Mouse (Mus musculus) intestine, postnatal 0 days (tissue): ENCODE data around the gene Vps35l. TPM values are rescaled to one million over a fixed set of nuclear protein-coding genes. Genes with fewer than 3 reads are reported as not detected.

ENCODE experiments used
- ATAC-seq: fragments of 200-750 bp; cut with Nextera tagmentation; 2 replicates; pipeline ENCODE4 v1.8.0; 2017; ENCODE audit warnings: mild to moderate bottlenecking, moderate TSS enrichment, moderate library complexity
- H3K27ac ChIP-seq: fragments of 300-500 bp; sonication (generic); 2 replicates; pipeline ENCODE4 v1.5.1; 2014; ENCODE audit warnings: mild to moderate bottlenecking, low read depth, low read length, moderate library complexity
- H3K27me3 ChIP-seq: fragments of 300-500 bp; sonication (generic); replicated peaks from 2 replicates; pipeline ENCODE4 v1.6.1; 2014; ENCODE audit warnings: low read length, mixed read lengths; ENCODE audit not compliant: control insufficient read depth, insufficient read depth
- H3K36me3 ChIP-seq: fragments of 300-500 bp; sonication (generic); 2 replicates; pipeline ENCODE4 v1.6.1; 2014; ENCODE audit warnings: mild to moderate bottlenecking, moderate library complexity; ENCODE audit not compliant: control insufficient read depth, insufficient read depth
- H3K4me1 ChIP-seq: fragments of 300-500 bp; sonication (generic); replicated peaks from 2 replicates; pipeline ENCODE4 v1.6.1; 2014; ENCODE audit warnings: antibody characterized with exemption, low read length, mixed read lengths; ENCODE audit not compliant: control insufficient read depth, insufficient read depth
- H3K4me2 ChIP-seq: fragments of 300-500 bp; sonication (generic); replicated peaks from 2 replicates; pipeline ENCODE4 v1.6.1; 2014; ENCODE audit warnings: low read depth, mild to moderate bottlenecking, moderate library complexity
- H3K4me3 ChIP-seq: fragments of 300-500 bp; sonication (generic); 2 replicates; pipeline ENCODE4 v1.5.1; 2014; ENCODE audit warnings: low read depth, low read length
- H3K9ac ChIP-seq: fragments of 300-500 bp; sonication (generic); 2 replicates; pipeline ENCODE4 v1.6.1; 2014; ENCODE audit warnings: mild to moderate bottlenecking, low read depth, low read length
- H3K9me3 ChIP-seq: fragments of 300-500 bp; sonication (generic); 2 replicates; pipeline ENCODE4 v1.6.1; 2016; ENCODE audit warnings: mixed run types; ENCODE audit not compliant: control insufficient read depth
- CTCF ChIP-seq: sonication (generic); IDR thresholded peaks from 2 replicates; pipeline ENCODE4 v1.5.1; 2016; ENCODE audit warnings: low read depth, mild to moderate bottlenecking, control low read depth, antibody characterized with exemption, moderate library complexity
- WGBS: fragments of 180-500 bp; shearing (Covaris S2); extraction: QIAGEN DNeasy Blood & Tissue Kit; methylation state at CpG from one replicate; pipeline ENCODE4 v1.1.7; 2014; 5-methylcytosine and 5-hydroxymethylcytosine counted together
- polyA plus RNA-seq: library from polyadenylated mRNA; unstranded; fragments of >200 nt; fragmentation: Nextera tagmentation; extraction: Ambion mirVana; gene quantifications from 2 replicates; pipeline ENCODE4 v1.2.1, GENCODE M21; 2015

Gene Vps35l
- polyA plus RNA-seq, 1 experiment from 2014 or later = 57.8 TPM

- Histone ChIP-seq H3K9me3 (no peaks in the 10 kb centered on the region), H3K27ac (no peak overlapping the region), H3K27me3 (no peaks in the 10 kb centered on the region), H3K9ac (no peak overlapping the region), H3K4me1 (no peaks in the 10 kb centered on the region), H3K4me2 (no peak overlapping the region), H3K36me3 (peaks cover 75% of the 10 kb centered on the region), H3K4me3 (no peak overlapping the region)
- 76% methylated on average over 6 of the region's 6 CpGs for WGBS
- TF ChIP-seq CTCF = no peak
- no peak for ATAC-seq
These were observed 38.5 kb downstream of the Vps35l start for GRCm38 (mm10) chr7:118778561-118778960.

- H3K27me3 ChIP-seq = no peaks in the 10 kb centered on the region
- no peak overlapping the region for H3K4me2 ChIP-seq
- H3K36me3 ChIP-seq = peaks cover 66% of the 10 kb centered on the region
- WGBS = 85% methylated on average over 11 of the region's 11 CpGs
- H3K9me3 ChIP-seq = no peaks in the 10 kb centered on the region
- no peak for TF ChIP-seq CTCF
- H3K9ac ChIP-seq = no peak overlapping the region
- ATAC-seq = no peak
- no peaks in the 10 kb centered on the region for H3K4me1 ChIP-seq
- H3K4me3 ChIP-seq = no peak overlapping the region
- H3K27ac ChIP-seq = no peak overlapping the region
These were observed 43.4 kb downstream of the Vps35l start for GRCm38 (mm10) chr7:118783305-118784001.

GRCm38 (mm10) chr7:118786091-118786490 is 46.1 kb downstream of the Vps35l start:
- no peak overlapping the region for H3K9ac ChIP-seq
- WGBS = 81% methylated on average over 6 of the region's 6 CpGs
- no peak for ATAC-seq
- no peaks in the 10 kb centered on the region for H3K9me3 ChIP-seq
- H3K4me3 ChIP-seq = no peak overlapping the region
- H3K27me3 ChIP-seq = no peaks in the 10 kb centered on the region
- no peak for TF ChIP-seq CTCF
- no peak overlapping the region for H3K4me2 ChIP-seq
- H3K4me1 ChIP-seq = no peaks in the 10 kb centered on the region
- peaks cover 43% of the 10 kb centered on the region for H3K36me3 ChIP-seq
- H3K27ac ChIP-seq = no peak overlapping the region

- ATAC-seq = no peak
- WGBS = 94% methylated on average over 5 of the region's 5 CpGs
- Histone ChIP-seq H3K4me1 (no peaks in the 10 kb centered on the region), H3K9ac (no peak overlapping the region), H3K27ac (no peak overlapping the region), H3K9me3 (no peaks in the 10 kb centered on the region), H3K36me3 (peaks cover 42% of the 10 kb centered on the region), H3K4me3 (no peak overlapping the region), H3K27me3 (no peaks in the 10 kb centered on the region), H3K4me2 (no peak overlapping the region)
- TF ChIP-seq CTCF = no peak
These were observed 47.3 kb downstream of the Vps35l start for GRCm38 (mm10) chr7:118787326-118787725.

GRCm38 (mm10) chr7:118788481-118788880 is 48.5 kb downstream of the Vps35l start:
- Histone ChIP-seq H3K4me3 (no peak overlapping the region), H3K9me3 (no peaks in the 10 kb centered on the region), H3K27ac (no peak overlapping the region), H3K4me1 (no peaks in the 10 kb centered on the region), H3K27me3 (no peaks in the 10 kb centered on the region), H3K36me3 (peaks cover 42% of the 10 kb centered on the region), H3K4me2 (no peak overlapping the region), H3K9ac (no peak overlapping the region)
- WGBS = 74% methylated on average over 7 of the region's 7 CpGs
- TF ChIP-seq CTCF = no peak
- ATAC-seq = no peak

- Histone ChIP-seq H3K27me3 (no peaks in the 10 kb centered on the region), H3K4me3 (no peak overlapping the region), H3K36me3 (peaks cover 41% of the 10 kb centered on the region), H3K4me1 (no peaks in the 10 kb centered on the region), H3K9me3 (no peaks in the 10 kb centered on the region), H3K4me2 (no peak overlapping the region), H3K9ac (no peak overlapping the region), H3K27ac (no peak overlapping the region)
- TF ChIP-seq CTCF = no peak
- 49% methylated on average over 5 of the region's 5 CpGs for WGBS
- ATAC-seq = no peak
These were observed 50.3 kb downstream of the Vps35l start for GRCm38 (mm10) chr7:118790292-118790691.
